Mouse (Mus musculus): ENCODE results near the gene Ntrk2.
"Not testable (repeated sequence)": the region's sequence is repeated elsewhere in the genome, so short reads cannot be mapped to it uniquely, and the experiment has no call there.

The Ntrk2 gene

GRCm38 (mm10) chr13:59030574-59030973, 224.2 kb downstream of the Ntrk2 start:
- DNase-seq (ENCODE audit: low read depth, low spot score), result no peak

- no peak for DNase-seq (ENCODE audit: low read depth, low spot score)
These were observed 234.0 kb downstream of the Ntrk2 start for GRCm38 (mm10) chr13:59040156-59040915.

DNA sequence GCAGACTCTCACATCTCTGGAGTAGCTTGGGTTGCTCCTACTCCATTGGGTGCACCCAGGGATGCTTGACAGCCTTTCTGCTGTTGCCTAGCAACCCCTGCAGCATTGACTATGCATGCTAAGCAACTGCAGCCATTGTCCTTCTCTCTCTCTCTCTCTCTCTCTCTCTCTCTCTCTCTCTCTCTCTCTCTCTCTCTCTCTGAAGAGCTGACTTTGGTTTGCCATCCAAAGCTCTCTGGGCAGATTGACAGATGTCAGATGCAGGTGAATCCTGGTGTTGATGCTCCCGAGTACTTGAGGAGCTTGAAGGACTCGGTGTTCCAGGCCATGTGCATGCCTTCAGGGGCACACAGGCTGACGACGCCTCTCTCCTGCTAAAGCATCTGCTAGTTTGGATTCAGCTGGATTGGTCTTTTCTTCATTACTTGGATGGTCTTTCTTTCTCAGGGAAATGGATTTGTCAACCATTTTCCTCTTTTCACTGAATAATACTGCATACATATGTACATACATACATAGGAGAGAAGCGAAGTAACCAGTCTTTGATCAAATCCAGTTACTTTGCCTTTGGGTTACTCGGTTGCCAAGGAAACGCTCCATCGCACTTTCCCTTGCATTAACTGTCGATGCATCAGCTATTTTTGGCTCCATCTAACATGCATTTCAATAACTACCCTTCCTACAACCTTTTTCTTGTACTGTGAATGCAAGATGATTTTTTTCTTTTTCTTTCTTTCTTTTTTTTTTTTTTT, 234.8 kb downstream of the Ntrk2 start:
- no peak for DNase-seq (ENCODE audit: low read depth, low spot score)

GRCm38 (mm10) chr13:59052188-59052587, 245.8 kb downstream of the Ntrk2 start:
- no peak for DNase-seq (ENCODE audit: low read depth, low spot score)

DNA sequence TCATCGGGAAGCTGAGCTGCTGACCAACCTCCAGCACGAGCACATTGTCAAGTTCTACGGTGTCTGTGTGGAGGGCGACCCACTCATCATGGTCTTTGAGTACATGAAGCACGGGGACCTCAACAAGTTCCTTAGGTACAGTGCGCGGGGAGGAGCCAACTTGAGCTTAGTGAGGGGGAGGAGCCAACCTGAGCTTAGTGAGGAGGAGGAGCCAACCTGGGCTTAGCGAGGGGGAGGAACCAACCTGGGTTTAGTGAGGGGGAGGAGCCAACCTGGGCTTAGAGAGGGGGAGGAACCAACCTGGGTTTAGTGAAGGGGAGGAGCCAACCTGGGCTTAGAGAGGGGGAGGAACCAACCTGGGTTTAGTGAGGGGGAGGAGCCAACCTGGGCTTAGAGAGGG, 248.0 kb downstream of the Ntrk2 start:
- not testable (repeated sequence) for DNase-seq (ENCODE audit: low read depth, low spot score)

DNA sequence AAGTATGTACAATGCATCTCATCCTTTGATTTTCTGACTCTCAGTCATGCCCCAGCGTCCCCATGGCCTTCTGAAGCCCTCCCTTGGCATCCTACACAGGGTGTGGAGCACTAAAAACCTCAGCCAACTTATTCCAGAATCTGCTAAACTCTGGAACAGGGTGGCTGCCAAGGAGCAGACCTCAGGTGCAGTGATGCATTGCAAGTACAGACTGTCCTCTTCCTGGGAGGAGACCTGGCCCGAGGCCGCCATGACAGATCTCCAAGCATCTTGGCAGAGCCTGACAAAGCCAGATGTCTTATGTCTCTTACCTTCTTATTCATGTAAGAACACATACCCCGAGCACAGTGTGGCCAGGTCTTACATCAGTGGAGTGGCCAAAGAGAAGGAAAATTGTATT, 250.5 kb downstream of the Ntrk2 start:
- DNase-seq (ENCODE audit: low read depth, low spot score), result no peak

- no peak for DNase-seq (ENCODE audit: low read depth, low spot score)
These were observed 251.5 kb downstream of the Ntrk2 start for GRCm38 (mm10) chr13:59057886-59058285.

DNA sequence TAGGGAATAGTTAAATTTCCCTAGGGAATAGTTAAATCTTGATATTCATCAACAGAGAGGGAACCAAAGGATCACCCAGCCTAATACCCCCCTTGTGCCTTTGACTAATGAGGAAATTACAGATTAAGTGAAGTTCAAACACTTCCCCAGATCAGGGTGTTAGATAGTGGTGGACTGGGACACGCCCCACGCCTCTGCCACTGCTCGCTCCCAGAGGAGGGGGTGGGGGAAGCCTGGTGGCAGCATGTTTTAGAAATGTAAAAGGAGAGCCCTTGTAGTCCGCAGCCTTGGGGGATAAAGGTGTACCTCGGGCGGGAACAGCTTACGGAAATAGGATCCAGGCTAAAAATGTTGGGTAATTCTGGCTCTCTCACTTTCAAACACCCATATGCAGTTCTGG, 252.7 kb downstream of the Ntrk2 start:
- no peak for DNase-seq (ENCODE audit: low read depth, low spot score)

GRCm38 (mm10) chr13:59065677-59066076, 259.3 kb downstream of the Ntrk2 start:
- DNase-seq (ENCODE audit: low read depth, low spot score), result no peak

DNA sequence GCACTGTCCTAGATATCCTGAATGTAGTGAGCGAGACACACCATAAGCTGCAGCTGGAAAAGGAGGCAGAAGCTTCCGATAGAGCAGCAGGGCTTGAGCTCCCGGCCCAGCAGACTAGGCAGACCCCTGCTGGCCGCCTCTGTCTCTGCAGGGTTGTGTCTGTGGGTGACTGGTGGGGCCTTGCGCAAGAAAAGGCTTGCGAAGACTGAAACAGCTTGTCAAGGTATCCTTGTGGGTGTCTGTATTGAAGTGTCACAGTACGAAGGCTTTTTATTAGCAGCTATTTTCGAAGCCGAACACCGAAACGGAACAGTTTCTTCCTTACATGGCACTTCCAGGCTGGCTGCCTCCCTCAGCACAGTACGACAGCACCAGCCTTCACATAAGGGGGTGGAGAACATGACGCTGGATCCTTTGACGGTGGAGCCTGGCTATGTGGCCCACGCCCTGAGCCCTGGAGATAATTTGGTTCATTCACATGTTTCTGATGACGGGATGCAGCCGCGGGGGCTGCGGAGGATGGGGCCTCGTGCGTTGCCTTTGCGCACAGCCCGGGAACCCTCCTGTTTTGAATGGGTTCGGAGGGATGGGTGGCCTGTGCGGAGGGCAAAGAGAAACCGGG, 267.4 kb downstream of the Ntrk2 start:
- peak; percentile 20 for DNase-seq (ENCODE audit: low read depth, low spot score)

GRCm38 (mm10) chr13:59076489-59076888, 270.1 kb downstream of the Ntrk2 start:
- DNase-seq (ENCODE audit: low read depth, low spot score), result no peak

- no peak for DNase-seq (ENCODE audit: low read depth, low spot score)
These were observed 273.5 kb downstream of the Ntrk2 start for GRCm38 (mm10) chr13:59079761-59080461.

DNA sequence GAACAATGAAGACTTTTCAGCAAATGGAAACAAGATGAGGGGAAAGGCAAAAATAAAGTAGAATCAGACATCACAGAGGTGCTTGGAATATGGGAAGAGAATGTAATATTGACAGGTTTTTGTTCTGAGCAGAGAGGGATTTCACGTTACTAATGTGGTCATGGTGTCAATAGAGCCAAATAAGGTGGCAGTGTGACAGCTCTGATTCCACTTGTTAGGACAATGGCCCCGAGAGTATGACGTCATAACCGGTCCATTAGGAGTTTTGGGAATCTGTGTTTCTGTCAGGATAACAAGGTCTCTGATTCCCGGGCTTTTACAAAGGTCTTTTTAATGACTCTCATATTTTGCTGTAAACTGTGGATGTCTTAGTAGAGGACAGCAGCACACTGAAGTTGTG, 274.1 kb downstream of the Ntrk2 start:
- no peak for DNase-seq (ENCODE audit: low read depth, low spot score)

- no peak for DNase-seq (ENCODE audit: low read depth, low spot score)
These were observed 282.6 kb downstream of the Ntrk2 start for GRCm38 (mm10) chr13:59089016-59089415.

DNA sequence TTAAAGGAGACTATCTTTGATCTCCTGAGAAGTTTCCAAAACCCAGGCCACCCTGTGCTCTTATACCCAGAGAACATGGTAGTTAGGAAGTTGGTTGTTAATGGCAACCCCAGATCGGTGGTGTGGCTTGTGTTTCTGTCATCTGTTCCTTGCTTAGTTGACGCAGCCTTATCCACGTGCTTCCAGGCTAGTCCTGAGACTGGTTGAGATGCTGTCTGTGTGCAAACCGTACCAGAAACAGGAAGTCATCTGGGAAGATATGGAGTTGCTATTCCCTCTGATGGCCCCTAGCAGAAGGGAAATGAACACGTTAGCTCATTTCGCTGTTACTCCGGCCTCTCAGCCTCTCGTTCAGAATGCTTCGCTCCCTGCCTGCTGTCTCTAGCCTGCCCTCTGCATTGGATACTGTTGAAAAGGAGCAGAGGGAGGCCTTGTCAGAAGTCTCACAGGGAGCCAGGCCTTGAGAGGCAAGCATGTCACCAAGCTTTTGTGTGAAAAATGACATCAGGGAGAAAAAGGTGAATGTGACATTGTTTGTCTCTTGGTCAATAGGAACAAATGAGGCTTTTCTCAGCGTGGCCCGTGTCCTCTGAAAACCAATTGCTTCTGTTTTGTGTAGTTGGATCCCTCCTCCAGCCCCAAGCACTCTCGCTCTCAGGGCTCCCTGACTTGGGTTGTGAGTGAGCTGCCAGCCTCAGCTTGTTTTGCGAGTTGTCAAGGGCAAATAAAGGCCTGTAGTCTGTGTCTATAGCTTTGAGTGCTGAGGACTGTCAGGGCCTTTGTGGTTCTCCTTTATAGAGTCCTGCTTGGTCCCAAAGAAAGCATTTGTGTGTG, 285.0 kb downstream of the Ntrk2 start:
- DNase-seq (ENCODE audit: low read depth, low spot score), result no peak

DNA sequence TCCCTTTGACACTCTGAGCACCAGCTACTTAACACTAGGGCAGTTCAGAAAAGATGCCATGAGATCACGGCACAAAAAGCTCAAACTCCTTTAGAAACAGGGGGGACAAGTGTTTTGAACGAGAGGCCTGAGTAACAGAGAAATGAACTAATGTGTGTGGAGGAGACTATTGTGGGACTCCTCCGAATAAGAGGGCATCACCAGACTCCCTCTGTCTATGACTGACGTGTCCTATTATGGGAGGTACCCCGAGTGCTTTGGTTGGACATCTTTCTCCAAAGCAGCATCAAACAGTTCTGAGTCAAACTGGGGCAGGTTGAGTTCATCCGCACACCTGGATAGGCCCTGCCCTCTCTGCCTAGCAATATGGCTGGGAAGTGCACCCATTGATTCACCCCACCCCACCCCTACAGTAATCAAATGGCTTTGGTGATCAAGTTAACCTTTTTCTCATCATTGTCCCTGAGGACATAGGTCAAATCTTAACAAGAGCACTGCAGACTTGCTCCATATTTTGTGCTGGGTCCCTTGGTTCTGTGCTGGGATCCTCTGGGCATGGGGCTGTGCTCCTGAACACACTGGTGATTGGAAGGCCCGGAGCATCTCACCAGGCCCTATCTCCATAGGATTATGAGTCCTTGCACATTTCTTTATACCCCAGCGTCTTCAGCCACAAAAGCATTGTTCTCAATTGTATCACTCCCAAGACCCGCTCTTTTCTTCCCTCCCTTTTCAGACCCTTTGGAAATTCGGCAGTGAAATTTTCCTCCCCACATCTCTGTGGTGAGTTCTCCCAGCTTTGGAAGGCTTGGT, 285.9 kb downstream of the Ntrk2 start:
- DNase-seq (ENCODE audit: low read depth, low spot score), result no peak

DNA sequence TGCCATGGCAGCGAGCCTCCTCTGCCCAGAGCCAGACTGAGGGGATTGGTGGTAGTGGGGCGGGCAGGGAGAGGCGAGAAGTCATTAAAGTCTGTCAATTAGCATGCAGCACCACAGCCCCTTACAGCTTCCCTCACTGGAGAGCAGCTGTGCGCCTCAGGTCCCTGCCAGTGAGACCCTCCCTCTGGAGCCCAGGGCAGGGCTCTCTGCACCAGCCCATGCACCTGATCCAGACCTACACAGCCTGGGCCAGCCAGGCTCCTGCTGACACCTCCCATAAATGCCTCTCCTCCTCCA, 286.4 kb downstream of the Ntrk2 start:
- no peak for DNase-seq (ENCODE audit: low read depth, low spot score)

DNA sequence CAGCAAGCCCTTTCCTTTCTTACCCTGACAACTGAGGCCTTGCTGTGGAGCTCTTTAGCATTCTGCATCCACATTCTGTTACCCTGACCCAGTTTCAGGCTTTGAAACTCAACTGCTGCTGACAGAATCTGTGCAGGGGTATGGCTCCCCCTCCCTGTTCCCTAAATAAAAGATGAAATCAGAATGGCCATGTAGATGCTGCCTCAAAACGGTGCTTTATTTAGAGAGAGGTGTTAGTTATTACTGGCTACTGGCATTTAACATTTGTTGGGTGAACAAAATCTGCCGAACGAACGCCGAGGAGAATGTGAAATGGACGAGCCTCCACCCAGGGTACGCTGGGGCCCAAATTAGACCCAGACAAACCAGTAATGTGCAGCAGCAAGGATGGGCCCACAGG, 288.4 kb downstream of the Ntrk2 start:
- DNase-seq (ENCODE audit: low read depth, low spot score), result no peak

GRCm38 (mm10) chr13:59095811-59096391, 289.5 kb downstream of the Ntrk2 start:
- no peak for DNase-seq (ENCODE audit: low read depth, low spot score)

- DNase-seq (ENCODE audit: low read depth, low spot score), result no peak
These were observed 293.7 kb downstream of the Ntrk2 start for GRCm38 (mm10) chr13:59100086-59100485.

Measured in CD4-positive, CD25-positive, alpha-beta regulatory T cell, adult 2 months (primary cell).